Mouse (Mus musculus) right cerebral cortex, postnatal 4 days (tissue): ENCODE measurements around the gene Pla2g4a.
"Not testable (repeated sequence)": the region's sequence is repeated elsewhere in the genome, so short reads cannot be mapped to it uniquely, and the experiment has no call there.

Experiments
- DNase-seq: peaks from one replicate; pipeline ENCODE4 v3.0.0-alpha.2; 2022

Pla2g4a gene

GRCm38 (mm10) chr1:149929140-149929539 is 31.9 kb downstream of the Pla2g4a start:
- DNase-seq = no peak

- DNase-seq = not testable (repeated sequence)
These were observed 37.4 kb downstream of the Pla2g4a start for GRCm38 (mm10) chr1:149923737-149924136.

- no peak for DNase-seq
These were observed 38.9 kb downstream of the Pla2g4a start for GRCm38 (mm10) chr1:149922219-149922618.

GRCm38 (mm10) chr1:149921325-149921724 is 39.8 kb downstream of the Pla2g4a start:
- no peak for DNase-seq

- no peak for DNase-seq
These were observed 41.8 kb downstream of the Pla2g4a start for GRCm38 (mm10) chr1:149919301-149919700.

GRCm38 (mm10) chr1:149912984-149913383 is 48.1 kb downstream of the Pla2g4a start:
- DNase-seq = no peak

- no peak for DNase-seq
These were observed 50.0 kb downstream of the Pla2g4a start for GRCm38 (mm10) chr1:149911050-149911449.

GRCm38 (mm10) chr1:149898001-149898625 is 63.0 kb downstream of the Pla2g4a start:
- DNase-seq = no peak

GRCm38 (mm10) chr1:149896590-149896989 is 64.5 kb downstream of the Pla2g4a start:
- DNase-seq = no peak

GRCm38 (mm10) chr1:149894940-149895339 is 66.2 kb downstream of the Pla2g4a start:
- no peak for DNase-seq

- DNase-seq = no peak
These were observed 67.2 kb downstream of the Pla2g4a start for GRCm38 (mm10) chr1:149893903-149894302.

GRCm38 (mm10) chr1:149891057-149891456 is 70.0 kb downstream of the Pla2g4a start:
- DNase-seq = no peak

- DNase-seq = no peak
These were observed 78.6 kb downstream of the Pla2g4a start for GRCm38 (mm10) chr1:149882419-149883025.

GRCm38 (mm10) chr1:149878175-149878574 is 82.9 kb downstream of the Pla2g4a start:
- no peak for DNase-seq

GRCm38 (mm10) chr1:149876502-149876901 is 84.6 kb downstream of the Pla2g4a start:
- DNase-seq = no peak

GRCm38 (mm10) chr1:149871625-149872024 is 89.5 kb downstream of the Pla2g4a start:
- no peak for DNase-seq

- DNase-seq = no peak
These were observed 93.8 kb downstream of the Pla2g4a start for GRCm38 (mm10) chr1:149867323-149867722.

GRCm38 (mm10) chr1:149866202-149866601 is 94.9 kb downstream of the Pla2g4a start:
- no peak for DNase-seq

- DNase-seq = no peak
These were observed 98.3 kb downstream of the Pla2g4a start for GRCm38 (mm10) chr1:149862801-149863200.

- DNase-seq = no peak
These were observed 98.9 kb downstream of the Pla2g4a start for GRCm38 (mm10) chr1:149862181-149862580.

- no peak for DNase-seq
These were observed 99.5 kb downstream of the Pla2g4a start for GRCm38 (mm10) chr1:149861543-149861942.

GRCm38 (mm10) chr1:149858734-149859133 is 102.4 kb downstream of the Pla2g4a start:
- no peak for DNase-seq

GRCm38 (mm10) chr1:149856720-149857119 is 104.4 kb downstream of the Pla2g4a start:
- peak; percentile 45 for DNase-seq

GRCm38 (mm10) chr1:149855581-149855980 is 105.5 kb downstream of the Pla2g4a start:
- DNase-seq = no peak

- no peak for DNase-seq
These were observed 106.2 kb downstream of the Pla2g4a start for GRCm38 (mm10) chr1:149854867-149855266.
